Mouse (Mus musculus) midbrain, embryonic 11.5 days (tissue): ENCODE measurements around the gene Edn1. TPM values are rescaled to one million over a fixed set of nuclear protein-coding genes. Genes with fewer than 3 reads are reported as not detected.

Source experiments
- ATAC-seq: fragments of 200-750 bp; cut with Nextera tagmentation; 2 replicates; pipeline ENCODE4 v1.8.0; 2017; ENCODE audit warnings: moderate TSS enrichment, moderate library complexity; ENCODE audit not compliant: low FRiP score
- DNase-seq: peaks from one replicate; pipeline ENCODE4 v3.0.0; 2015; ENCODE audit warnings: low spot score; ENCODE audit errors: missing footprints
- H3K27ac ChIP-seq: fragments of 300-500 bp; sonication (generic); 2 replicates; pipeline ENCODE4 v1.5.1; 2014; ENCODE audit warnings: low read depth, low read length
- H3K27me3 ChIP-seq: fragments of 300-500 bp; sonication (generic); 2 replicates; pipeline ENCODE4 v1.6.1; 2014; ENCODE audit warnings: mild to moderate bottlenecking, low read length, moderate library complexity, mixed read lengths; ENCODE audit not compliant: control insufficient read depth, insufficient read depth
- H3K36me3 ChIP-seq: fragments of 300-500 bp; sonication (generic); 2 replicates; pipeline ENCODE4 v1.6.1; 2014; ENCODE audit warnings: mild to moderate bottlenecking, low read length, moderate library complexity, mixed read lengths; ENCODE audit not compliant: control insufficient read depth, insufficient read depth
- H3K4me1 ChIP-seq: fragments of 300-500 bp; sonication (generic); 2 replicates; pipeline ENCODE4 v1.6.1; 2014; ENCODE audit warnings: low read length; ENCODE audit not compliant: control insufficient read depth, insufficient read depth
- H3K4me2 ChIP-seq: fragments of 300-500 bp; sonication (generic); 2 replicates; pipeline ENCODE4 v1.6.1; 2014; ENCODE audit warnings: mild to moderate bottlenecking, moderate library complexity
- H3K4me3 ChIP-seq: fragments of 300-500 bp; sonication (generic); 2 replicates; pipeline ENCODE4 v1.5.1; 2014; ENCODE audit warnings: low read depth, low read length
- H3K9ac ChIP-seq: fragments of 300-500 bp; sonication (generic); 2 replicates; pipeline ENCODE4 v1.6.1; 2014; ENCODE audit warnings: low read length
- H3K9me3 ChIP-seq: fragments of 300-500 bp; sonication (generic); 2 replicates; pipeline ENCODE4 v1.6.1; 2016; ENCODE audit warnings: low read length; ENCODE audit not compliant: control insufficient read depth
- WGBS: fragments of 180-500 bp; shearing (Covaris S2); extraction: QIAGEN DNeasy Blood & Tissue Kit; methylation state at CpG from one replicate; pipeline ENCODE4 v1.1.7; 2014; 5-methylcytosine and 5-hydroxymethylcytosine counted together
- polyA plus RNA-seq: library from polyadenylated mRNA; unstranded; fragments of >200 nt; fragmentation: Nextera tagmentation; extraction: Ambion mirVana; gene quantifications from 2 replicates; pipeline ENCODE4 v1.2.1, GENCODE M21; 2014

Gene Edn1
- polyA plus RNA-seq, 1 experiment from 2014 or later = 2.2 TPM

DNA sequence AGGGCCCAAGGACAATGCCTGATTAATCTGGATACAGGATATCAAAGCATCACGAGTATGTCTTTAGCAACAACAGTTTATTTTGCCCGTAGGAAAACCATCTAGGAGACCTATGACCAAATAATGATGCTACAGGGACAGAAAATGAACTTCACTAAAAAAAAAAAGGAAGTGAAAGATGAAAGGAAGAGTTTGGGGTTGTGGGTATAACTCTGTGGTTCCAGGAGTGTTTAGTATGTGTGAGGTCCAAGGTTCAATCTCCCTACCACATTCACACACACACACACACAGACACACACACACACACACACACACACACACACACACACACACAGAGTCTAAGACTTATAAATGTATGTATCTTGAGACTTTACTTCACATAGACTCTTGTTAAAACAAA lies 35.8 kb downstream of the Edn1 start:
- no peaks in the 10 kb centered on the region for H3K4me1 ChIP-seq
- H3K9ac ChIP-seq = no peak overlapping the region
- no peak overlapping the region for H3K27ac ChIP-seq
- ATAC-seq = no peak
- H3K27me3 ChIP-seq = no peaks in the 10 kb centered on the region
- H3K4me3 ChIP-seq = no peak overlapping the region
- H3K4me2 ChIP-seq = no peak overlapping the region
- no peaks in the 10 kb centered on the region for H3K9me3 ChIP-seq
- no peaks in the 10 kb centered on the region for H3K36me3 ChIP-seq
- no peak for DNase-seq
- WGBS = 78% methylated on average over 2 of the region's 2 CpGs

DNA sequence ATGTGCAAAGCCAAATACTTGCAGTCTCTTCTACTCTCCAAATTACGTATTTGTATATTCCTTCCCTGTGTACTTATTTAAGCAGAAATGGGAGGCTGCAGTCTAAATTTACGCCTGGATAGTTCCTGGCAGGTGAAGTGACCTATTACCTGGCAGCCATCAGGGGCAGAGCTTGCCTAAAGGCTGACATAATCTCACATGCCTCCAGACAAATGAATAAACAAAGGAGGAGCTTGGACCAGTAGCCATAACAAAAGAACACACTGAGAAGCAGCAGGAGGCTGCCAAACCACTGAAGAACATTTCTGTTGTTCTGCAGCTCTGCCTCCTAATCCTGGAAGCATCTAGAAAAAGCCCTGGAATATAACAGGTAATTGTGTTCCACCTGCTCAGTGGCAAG lies 38.2 kb downstream of the Edn1 start:
- DNase-seq = no peak
- Histone ChIP-seq H3K27ac (no peak overlapping the region), H3K4me1 (no peaks in the 10 kb centered on the region), H3K4me3 (no peak overlapping the region), H3K4me2 (no peak overlapping the region), H3K27me3 (no peaks in the 10 kb centered on the region), H3K9ac (no peak overlapping the region), H3K36me3 (no peaks in the 10 kb centered on the region), H3K9me3 (no peaks in the 10 kb centered on the region)
- 87% methylated on average over 2 of the region's 2 CpGs for WGBS
- no peak for ATAC-seq

DNA sequence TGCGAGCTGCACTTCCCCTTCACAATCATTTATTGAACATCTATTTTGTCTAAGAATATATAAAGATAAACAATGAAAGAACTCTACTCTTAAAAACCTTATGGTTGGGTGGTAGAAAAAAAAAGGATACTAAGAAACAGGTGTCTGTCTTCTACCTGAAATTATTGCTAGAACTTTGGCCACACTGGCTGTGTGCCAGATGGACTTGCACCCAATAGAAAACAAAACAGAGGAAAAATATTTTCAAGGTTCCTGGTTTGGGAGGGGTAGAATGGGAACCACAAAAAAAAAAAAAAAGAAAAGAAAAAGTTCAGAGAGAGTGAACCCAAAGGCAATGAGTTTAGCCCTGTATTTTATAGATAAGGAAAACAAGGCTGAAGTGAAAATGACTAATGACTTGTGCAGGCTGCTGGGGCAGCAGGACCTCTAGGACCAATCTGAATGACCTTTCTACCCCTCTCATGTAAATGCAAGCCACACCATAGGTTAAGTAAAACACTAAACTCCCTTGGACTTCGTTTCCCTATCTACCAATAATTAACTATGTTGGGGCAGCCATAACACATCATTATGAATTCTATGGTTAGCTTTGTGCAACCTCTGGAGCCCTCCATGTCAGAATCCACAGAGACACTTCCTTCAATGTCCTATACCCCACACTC lies 40.7 kb downstream of the Edn1 start:
- Histone ChIP-seq H3K9me3 (no peaks in the 10 kb centered on the region), H3K27ac (no peak overlapping the region), H3K4me2 (no peak overlapping the region), H3K36me3 (no peaks in the 10 kb centered on the region), H3K4me3 (no peak overlapping the region), H3K4me1 (no peaks in the 10 kb centered on the region), H3K27me3 (no peaks in the 10 kb centered on the region), H3K9ac (no peak overlapping the region)
- ATAC-seq (no peak), DNase-seq (no peak)
- WGBS = 80% methylated on average over 2 of the region's 2 CpGs

DNA sequence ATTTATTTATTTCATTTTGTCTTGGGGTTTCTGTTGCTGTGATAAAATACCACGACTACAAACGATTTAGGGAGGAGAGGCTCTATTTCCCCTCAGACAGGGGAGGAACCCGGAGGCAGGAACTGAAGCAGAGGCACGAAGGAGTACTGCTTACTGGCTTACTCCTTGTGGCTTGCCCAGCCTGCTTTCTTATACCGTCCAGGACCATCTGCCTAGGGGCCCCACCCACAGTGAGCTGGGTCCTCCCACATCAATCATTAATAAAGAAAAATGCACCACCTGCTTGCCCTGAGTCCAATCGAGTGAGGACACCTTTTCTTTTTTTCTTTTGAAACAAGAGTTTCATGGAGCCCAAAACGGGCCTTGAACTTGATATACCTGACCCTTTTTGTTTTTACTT lies 44.2 kb downstream of the Edn1 start:
- no peaks in the 10 kb centered on the region for H3K27me3 ChIP-seq
- H3K36me3 ChIP-seq = no peaks in the 10 kb centered on the region
- H3K9me3 ChIP-seq = no peaks in the 10 kb centered on the region
- H3K4me1 ChIP-seq = no peaks in the 10 kb centered on the region
- H3K4me3 ChIP-seq = no peak overlapping the region
- ATAC-seq = no peak
- no peak overlapping the region for H3K9ac ChIP-seq
- 87% methylated on average over 7 of the region's 7 CpGs for WGBS
- H3K4me2 ChIP-seq = no peak overlapping the region
- DNase-seq = no peak
- no peak overlapping the region for H3K27ac ChIP-seq

DNA sequence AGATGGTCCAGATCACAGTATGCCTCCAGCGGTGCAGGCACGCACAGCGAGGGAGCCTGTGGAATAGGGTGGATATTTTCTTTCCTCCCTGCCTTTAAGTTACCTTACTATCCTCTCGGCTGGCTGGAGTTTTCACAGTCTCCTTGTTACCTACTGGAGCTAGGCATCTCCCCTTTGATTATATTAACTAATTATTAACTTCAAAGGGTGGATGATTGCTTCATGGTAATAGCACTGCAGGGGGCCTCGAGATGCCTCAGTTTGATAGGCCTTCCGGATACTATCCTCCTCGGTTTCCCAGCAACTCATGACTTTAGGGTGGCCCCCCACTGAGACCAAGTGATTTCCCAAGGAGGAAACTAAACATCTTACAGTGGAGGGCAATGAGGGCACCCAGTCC lies 45.1 kb downstream of the Edn1 start:
- H3K27ac ChIP-seq = no peak overlapping the region
- H3K36me3 ChIP-seq = no peaks in the 10 kb centered on the region
- DNase-seq (no peak), ATAC-seq (no peak)
- H3K4me3 ChIP-seq = no peak overlapping the region
- 49% methylated on average over 7 of the region's 7 CpGs for WGBS
- H3K27me3 ChIP-seq = no peaks in the 10 kb centered on the region
- no peaks in the 10 kb centered on the region for H3K4me1 ChIP-seq
- no peak overlapping the region for H3K4me2 ChIP-seq
- no peak overlapping the region for H3K9ac ChIP-seq
- H3K9me3 ChIP-seq = no peaks in the 10 kb centered on the region

GRCm38 (mm10) chr13:42351675-42352074 lies 50.4 kb downstream of the Edn1 start:
- no peaks in the 10 kb centered on the region for H3K4me1 ChIP-seq
- H3K27ac ChIP-seq = no peak overlapping the region
- no peaks in the 10 kb centered on the region for H3K36me3 ChIP-seq
- DNase-seq (no peak), ATAC-seq (no peak)
- H3K9me3 ChIP-seq = no peaks in the 10 kb centered on the region
- no peaks in the 10 kb centered on the region for H3K27me3 ChIP-seq
- no peak overlapping the region for H3K4me3 ChIP-seq
- no peak overlapping the region for H3K9ac ChIP-seq
- no peak overlapping the region for H3K4me2 ChIP-seq
- WGBS = 83% methylated on average over 7 of the region's 7 CpGs

Other genes with a start within 250 kb of the Edn1 start
- gene Hivep1, start 249.5 kb upstream of the Edn1 start, polyA plus RNA-seq = 12.0 and 12.9 TPM in 2 replicates